Mouse (Mus musculus): Measurements from ENCODE around the gene B4galnt3. TPM values are rescaled to one million over a fixed set of nuclear protein-coding genes. Genes with fewer than 3 reads are reported as not detected.
A peak's percentile ranks its signal among the peaks of the same experiment; 100 is the strongest.

B4galnt3 gene
- total RNA-seq, 2 experiments from 2014 or later = 0.84 to 0.94 TPM

GRCm38 (mm10) chr6:120276874-120277449, 17.4 kb downstream of the B4galnt3 start:
- intact Hi-C loops (cut with DNase I) = no loop called here
- no peak for DNase-seq (ENCODE audit: low spot score in 2 of 2)

- intact Hi-C loops (cut with DNase I) = no loop called here
- DNase-seq (ENCODE audit: low spot score in 2 of 2) = no peak
Observed at GRCm38 (mm10) chr6:120275301-120275700, 19.1 kb downstream of the B4galnt3 start.

GRCm38 (mm10) chr6:120274887-120275286, 19.5 kb downstream of the B4galnt3 start:
- DNase-seq (ENCODE audit: low spot score in 2 of 2) = no peak
- intact Hi-C loops (cut with DNase I) = no loop called here

DNA sequence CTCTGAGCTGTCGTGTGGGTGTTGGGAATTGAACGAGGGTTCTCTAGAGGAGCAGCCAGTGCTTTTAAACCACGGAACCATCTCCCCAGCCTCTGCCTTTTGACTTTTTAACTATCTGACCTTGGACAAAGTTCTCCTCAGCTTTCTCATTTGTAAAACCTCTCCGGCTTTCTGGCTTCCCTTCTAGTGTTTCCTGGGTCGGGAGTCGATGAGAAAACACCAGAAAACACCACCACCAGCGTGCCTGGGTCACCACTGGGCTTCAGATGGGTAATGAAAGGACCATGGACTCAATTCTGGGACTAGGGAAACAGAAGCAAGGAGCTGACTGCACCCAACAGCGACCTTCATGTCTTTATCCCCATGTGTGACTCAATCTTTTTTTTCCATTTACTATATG, 20.2 kb downstream of the B4galnt3 start:
- DNase-seq (ENCODE audit: low spot score in 2 of 2) = no peak

DNA sequence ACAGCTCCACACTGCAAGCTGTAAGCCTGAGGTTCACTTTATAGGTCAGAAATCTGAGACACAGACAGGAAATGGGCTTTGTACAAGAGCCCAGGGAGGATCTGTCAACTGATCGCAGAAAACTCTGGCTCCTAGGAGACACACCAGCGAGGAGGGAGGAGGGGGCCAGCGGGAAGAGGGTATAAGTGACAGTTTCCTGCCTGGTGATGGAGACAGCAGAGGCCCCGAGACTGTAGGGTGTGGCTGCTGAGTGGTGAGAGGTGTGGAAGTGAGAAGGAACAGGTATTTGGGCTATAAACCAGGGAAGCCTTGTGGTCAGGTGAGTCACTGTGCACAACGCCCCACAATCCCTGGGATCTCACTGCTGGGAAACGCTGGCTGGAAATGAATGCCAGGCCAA, 30.2 kb downstream of the B4galnt3 start:
- no peak for DNase-seq (ENCODE audit: low spot score in 2 of 2)
- intact Hi-C loops (cut with DNase I) = no loop called here

More for the DNA sequence above, 20.2 kb downstream of the B4galnt3 start:
- intact Hi-C loops (cut with DNase I) = no loop called here

DNA sequence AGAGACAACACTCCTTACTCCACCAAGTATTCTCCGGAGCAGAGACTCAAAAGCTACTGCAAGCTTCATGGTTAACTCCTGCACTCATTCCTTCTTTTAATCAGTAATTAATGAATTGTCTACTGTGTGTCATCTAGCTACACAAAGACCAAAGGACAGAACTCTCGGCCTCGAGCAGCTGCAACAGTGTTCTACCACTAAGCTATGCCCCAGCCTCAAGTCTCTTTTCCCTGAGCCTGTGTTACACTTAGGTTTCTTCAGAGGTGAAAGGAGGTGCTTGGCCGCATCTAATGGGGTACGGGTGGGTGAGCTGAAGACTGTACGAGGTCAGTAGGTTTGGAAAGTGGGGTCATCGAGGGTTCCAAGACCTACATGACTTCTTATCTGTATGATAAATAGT, 30.8 kb downstream of the B4galnt3 start:
- no peak for DNase-seq (ENCODE audit: low spot score in 2 of 2)
- intact Hi-C loops (cut with DNase I) = no loop called here

GRCm38 (mm10) chr6:120262886-120263531, 31.4 kb downstream of the B4galnt3 start:
- intact Hi-C loops (cut with DNase I) = no loop called here
- no peak for DNase-seq (ENCODE audit: low spot score in 2 of 2)

DNA sequence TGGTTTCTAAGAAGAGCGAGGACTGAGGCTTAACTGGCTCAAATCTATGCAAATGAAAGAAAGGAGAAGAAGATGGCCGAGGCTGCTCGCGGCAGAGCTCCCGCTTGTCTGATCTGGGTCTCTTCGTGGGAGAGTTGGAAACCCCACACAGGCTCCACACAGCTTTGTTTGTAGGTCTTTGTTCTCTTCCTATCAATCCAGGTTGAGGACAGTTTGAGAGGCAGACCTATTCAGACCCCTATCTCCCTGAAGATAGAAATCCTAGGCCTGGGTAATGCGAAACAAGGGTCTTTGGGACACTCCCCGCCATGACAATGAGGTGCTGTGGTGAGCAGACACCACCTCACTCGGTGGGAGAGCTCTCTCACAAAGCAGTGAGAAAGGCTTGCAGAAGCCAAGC, 34.9 kb downstream of the B4galnt3 start:
- intact Hi-C loops (cut with DNase I) = no loop called here
- DNase-seq (ENCODE audit: low spot score in 2 of 2) = no peak

DNA sequence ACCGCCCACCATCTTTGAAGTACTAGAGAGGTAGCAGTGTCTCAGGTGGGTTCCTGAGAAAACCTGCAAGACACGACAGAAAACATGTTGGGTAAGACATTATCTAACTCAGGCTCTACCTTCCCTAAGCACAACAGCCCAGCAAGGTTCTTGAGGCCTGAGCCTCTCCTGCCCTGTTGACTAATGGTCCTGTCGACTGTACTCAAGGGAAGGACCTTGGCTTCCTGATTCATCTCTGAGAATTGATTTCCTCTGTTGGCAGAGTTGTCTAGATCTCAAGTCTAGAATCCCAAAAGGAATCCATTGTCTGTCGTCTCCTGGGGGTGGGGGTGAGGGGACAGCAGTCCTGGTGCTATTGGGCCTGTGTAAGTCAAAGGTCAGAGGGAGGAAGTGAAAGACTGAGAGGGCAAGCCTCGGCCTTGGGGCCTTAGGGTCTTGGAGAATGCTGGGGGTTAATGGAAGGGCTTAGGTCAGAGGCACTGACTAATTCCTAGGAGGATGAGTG, 37.9 kb downstream of the B4galnt3 start:
- intact Hi-C loops (cut with DNase I) = no loop called here
- no peak for DNase-seq (ENCODE audit: low spot score in 2 of 2)

- intact Hi-C loops (cut with DNase I) = no loop called here
- peak; percentile 29 to 45 for DNase-seq (ENCODE audit: low spot score in 2 of 2)
Observed at GRCm38 (mm10) chr6:120255701-120256100, 38.7 kb downstream of the B4galnt3 start.

GRCm38 (mm10) chr6:120255144-120255543, 39.2 kb downstream of the B4galnt3 start:
- intact Hi-C loops (cut with DNase I) = no loop called here
- no peak for DNase-seq (ENCODE audit: low spot score in 2 of 2)

DNA sequence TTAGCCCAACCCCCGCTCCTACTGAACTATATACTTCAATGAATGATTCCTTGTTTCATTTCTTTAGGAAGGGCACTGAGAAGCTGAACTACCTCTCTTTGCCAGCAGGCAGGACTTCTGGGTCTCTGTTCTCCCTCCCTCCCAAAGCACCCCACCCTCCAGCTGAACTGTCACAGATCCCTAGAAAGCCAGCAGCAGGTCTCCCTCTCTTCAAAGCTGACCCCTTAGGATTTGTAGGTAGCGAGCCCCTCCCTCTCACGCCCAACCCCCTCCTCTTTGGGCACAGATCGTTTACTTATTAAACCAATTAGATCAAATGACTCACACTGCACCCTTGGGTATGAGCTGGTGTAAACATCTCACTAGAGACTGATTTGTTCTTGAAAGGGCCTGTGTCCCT, 39.7 kb downstream of the B4galnt3 start:
- no peak for DNase-seq (ENCODE audit: low spot score in 2 of 2)
- intact Hi-C loops (cut with DNase I) = no loop called here

GRCm38 (mm10) chr6:120252741-120253140, 41.6 kb downstream of the B4galnt3 start:
- DNase-seq (ENCODE audit: low spot score in 2 of 2) = no peak
- intact Hi-C loops (cut with DNase I) = no loop called here

DNA sequence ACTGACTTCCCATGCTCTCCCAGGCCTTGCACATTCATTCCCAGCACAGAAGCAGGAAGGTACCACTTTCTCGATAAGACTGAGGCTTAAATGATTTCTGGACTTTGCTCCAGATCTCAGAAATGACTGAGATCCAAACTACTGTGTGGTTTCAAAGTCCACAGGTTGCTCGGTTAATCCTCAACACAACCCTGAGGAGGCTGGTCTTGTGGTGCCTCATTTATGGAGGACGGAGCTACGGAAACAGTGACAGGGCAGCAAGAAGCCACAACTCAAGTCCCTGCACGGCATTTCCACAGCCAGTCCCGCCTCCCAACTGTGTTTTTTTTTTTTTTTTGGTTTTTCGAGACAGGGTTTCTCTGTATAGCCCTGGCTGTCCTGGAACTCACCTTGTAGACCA, 43.3 kb downstream of the B4galnt3 start:
- intact Hi-C loops (cut with DNase I) = no loop called here
- no peak for DNase-seq (ENCODE audit: low spot score in 2 of 2)

DNA sequence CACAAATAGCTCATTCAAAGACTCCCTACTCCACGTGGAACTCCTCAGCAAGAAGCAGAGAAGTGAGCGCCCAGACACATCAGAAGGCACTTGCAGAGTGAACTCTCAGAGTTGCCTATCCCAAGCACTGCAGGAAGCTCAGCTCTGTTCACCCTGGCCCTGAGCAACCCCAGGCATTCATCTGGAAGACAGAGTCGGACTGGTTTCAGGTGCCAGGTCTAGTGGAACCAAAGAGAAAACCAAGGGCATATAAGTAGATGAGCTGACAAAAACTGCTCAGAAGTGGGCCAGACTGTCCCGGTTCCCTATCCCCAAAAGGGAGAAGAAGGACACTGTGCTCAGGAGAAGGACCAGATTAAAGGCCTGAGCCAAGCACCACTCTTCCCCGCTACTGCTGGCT, 44.5 kb downstream of the B4galnt3 start:
- intact Hi-C loops (cut with DNase I) = no loop called here
- DNase-seq (ENCODE audit: low spot score in 2 of 2) = no peak

DNA sequence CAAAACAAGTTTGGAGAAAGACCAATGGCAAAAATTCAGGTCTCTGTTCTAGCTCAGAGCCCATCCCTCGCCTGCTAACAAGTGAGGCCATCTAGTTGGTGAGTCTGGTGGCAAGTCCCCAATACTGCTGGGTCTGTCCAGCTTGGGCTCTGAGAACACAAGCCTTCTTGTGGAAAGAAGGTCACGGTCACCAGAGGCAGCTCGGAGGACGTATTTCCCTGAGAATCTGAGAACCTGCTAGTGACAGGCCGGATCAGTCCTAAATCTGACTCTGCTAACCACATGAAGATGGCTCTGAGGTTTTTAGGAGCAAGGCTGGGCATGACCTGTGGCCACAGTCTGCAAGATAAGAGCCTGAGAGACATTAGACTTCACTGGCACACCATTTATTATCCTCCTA, 47.7 kb downstream of the B4galnt3 start:
- intact Hi-C loops (cut with DNase I) = no loop called here
- DNase-seq (ENCODE audit: low spot score in 2 of 2) = no peak

- intact Hi-C loops (cut with DNase I) = no loop called here
Observed at GRCm38 (mm10) chr6:120243250-120243649, 51.1 kb downstream of the B4galnt3 start.

DNA sequence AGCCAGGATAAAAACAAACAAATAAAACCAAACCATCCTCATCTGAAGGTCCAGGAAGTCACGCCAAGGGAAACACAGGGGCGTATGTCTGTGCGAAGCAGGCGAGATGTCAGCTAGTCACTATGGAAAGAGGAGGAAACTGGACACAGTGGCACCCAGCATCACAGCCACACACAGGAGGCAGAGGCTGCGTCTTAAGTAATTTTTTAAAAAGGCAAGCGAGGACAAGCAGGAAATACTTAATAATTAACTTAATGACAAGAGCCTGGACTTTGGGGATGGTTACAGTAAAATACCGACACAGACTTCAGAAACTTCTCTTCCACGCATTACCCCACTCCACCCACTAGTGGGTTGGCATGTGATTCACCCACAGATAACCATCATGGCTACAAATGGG, 51.8 kb downstream of the B4galnt3 start:
- intact Hi-C loops (cut with DNase I) = no loop called here
- no peak for DNase-seq (ENCODE audit: low spot score in 2 of 2)

More at GRCm38 (mm10) chr6:120243250-120243649, 51.1 kb downstream of the B4galnt3 start:
- DNase-seq (ENCODE audit: low spot score in 2 of 2) = no peak

DNA sequence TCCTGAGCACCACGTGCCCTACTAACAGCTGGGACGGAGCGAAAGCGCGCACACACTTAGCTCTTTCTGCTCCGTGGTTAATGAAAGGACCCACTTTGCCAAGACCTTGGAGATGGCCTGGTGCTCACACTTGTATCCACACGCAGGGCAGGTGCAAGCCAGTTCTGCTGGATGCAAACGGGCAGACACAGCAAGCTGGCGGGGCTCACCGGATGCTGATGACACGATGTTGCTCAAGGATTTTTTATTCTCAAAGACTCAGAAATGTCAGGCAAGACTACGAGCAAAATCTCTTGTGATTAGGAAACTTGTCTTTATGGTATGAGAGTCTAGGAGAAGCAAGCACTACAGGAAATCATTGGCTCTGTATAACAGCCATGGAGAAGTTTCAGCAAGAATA, 52.9 kb downstream of the B4galnt3 start:
- intact Hi-C loops (cut with DNase I) = no loop called here
- DNase-seq (ENCODE audit: low spot score in 2 of 2) = no peak

DNA sequence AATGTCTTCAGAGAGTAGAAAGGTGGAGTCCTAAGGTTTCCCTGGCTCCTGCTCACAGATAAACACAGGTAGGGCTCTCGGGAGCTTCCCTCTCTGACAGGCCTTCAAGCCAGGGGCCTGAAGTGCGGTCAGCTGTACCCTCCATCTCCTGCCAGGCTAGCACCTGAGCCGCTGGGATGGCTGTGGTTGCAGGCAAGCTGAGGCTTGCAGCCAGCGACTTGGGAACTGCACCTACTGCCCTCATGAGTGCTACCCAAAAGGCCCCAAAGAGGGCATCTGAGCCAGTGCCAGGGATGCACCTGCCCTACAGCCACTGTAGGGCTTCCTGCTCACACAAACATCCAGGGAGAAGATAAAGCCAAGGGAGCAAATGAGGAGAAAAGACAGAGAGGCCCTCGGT, 53.9 kb downstream of the B4galnt3 start:
- intact Hi-C loops (cut with DNase I) = no loop called here
- DNase-seq (ENCODE audit: low spot score in 2 of 2) = no peak

DNA sequence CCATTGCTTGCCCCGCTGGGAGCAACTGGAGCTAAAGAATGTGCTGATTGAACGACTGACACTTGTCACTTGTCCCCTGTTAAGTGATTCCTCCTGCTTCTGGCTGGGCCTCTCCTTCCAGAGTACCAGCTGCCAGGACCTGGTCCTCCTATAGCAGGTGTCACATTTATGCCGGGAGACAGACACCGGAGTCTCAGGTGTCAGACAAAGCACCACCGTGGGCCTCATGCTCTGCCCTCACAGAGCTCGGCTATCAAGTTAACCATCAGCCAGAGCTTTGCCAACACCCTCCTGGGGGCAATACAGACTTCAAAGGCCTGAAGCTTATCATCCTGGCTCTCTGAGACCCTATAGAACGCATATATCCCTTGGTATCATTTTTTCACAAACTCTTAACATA, 58.5 kb downstream of the B4galnt3 start:
- intact Hi-C loops (cut with DNase I) = no loop called here

GRCm38 (mm10) chr6:120232885-120233284, 61.5 kb downstream of the B4galnt3 start:
- intact Hi-C loops (cut with DNase I) = no loop called here
- no peak for DNase-seq (ENCODE audit: low spot score in 2 of 2)

More for the DNA sequence above, 58.5 kb downstream of the B4galnt3 start:
- DNase-seq (ENCODE audit: low spot score in 2 of 2) = no peak

Measured in left cerebral cortex, postnatal 36 days (tissue).